Mouse (Mus musculus) heart, embryonic 11.5 days (tissue): ENCODE measurements at regions not wholly inside any gene's neighbourhood (a gene's known extent, or its start where the extent isn't known, plus 50 kb on each side); places are given as distances from the start of the nearest gene placed in this dataset.

Experiments
- ATAC-seq: fragments of 200-750 bp; cut with Nextera tagmentation; replicated peaks from 2 replicates; pipeline ENCODE4 v1.8.0; 2017; ENCODE audit warnings: moderate library complexity; ENCODE audit not compliant: insufficient number of reproducible peaks, low FRiP score, low TSS enrichment
- H3K27ac ChIP-seq: fragments of 300-500 bp; sonication (generic); 2 replicates; pipeline ENCODE4 v1.5.1; 2014; ENCODE audit warnings: mild to moderate bottlenecking, low read depth, low read length
- H3K27me3 ChIP-seq: fragments of 300-500 bp; sonication (generic); 2 replicates; pipeline ENCODE4 v1.6.1; 2014; ENCODE audit warnings: mild to moderate bottlenecking, low read length, mixed read lengths; ENCODE audit not compliant: control insufficient read depth, insufficient read depth
- H3K36me3 ChIP-seq: fragments of 300-500 bp; sonication (generic); 2 replicates; pipeline ENCODE4 v1.6.1; 2014; ENCODE audit warnings: mild to moderate bottlenecking, low read length, moderate library complexity, mixed read lengths; ENCODE audit not compliant: control insufficient read depth, insufficient read depth
- H3K4me1 ChIP-seq: fragments of 300-500 bp; sonication (generic); 2 replicates; pipeline ENCODE4 v1.6.1; 2014; ENCODE audit warnings: low read length; ENCODE audit not compliant: control insufficient read depth, insufficient read depth
- H3K4me2 ChIP-seq: fragments of 300-500 bp; sonication (generic); 2 replicates; pipeline ENCODE4 v1.6.1; 2014; ENCODE audit warnings: mild to moderate bottlenecking, moderate library complexity
- H3K4me3 ChIP-seq: fragments of 300-500 bp; sonication (generic); 2 replicates; pipeline ENCODE4 v1.5.1; 2014; ENCODE audit warnings: low read depth, low read length
- H3K9ac ChIP-seq: fragments of 300-500 bp; sonication (generic); 2 replicates; pipeline ENCODE4 v1.6.1; 2014; ENCODE audit warnings: mild to moderate bottlenecking, low read depth, low read length, moderate library complexity
- H3K9me3 ChIP-seq: fragments of 300-500 bp; sonication (generic); replicated peaks from 2 replicates; pipeline ENCODE4 v1.6.1; 2016; ENCODE audit warnings: low read length; ENCODE audit not compliant: control insufficient read depth
- WGBS: fragments of 180-500 bp; shearing (Covaris S2); extraction: QIAGEN DNeasy Blood & Tissue Kit; methylation state at CpG from one replicate; pipeline ENCODE4 v1.1.7; 2014; ENCODE audit not compliant: insufficient replicate concordance; 5-methylcytosine and 5-hydroxymethylcytosine counted together

DNA sequence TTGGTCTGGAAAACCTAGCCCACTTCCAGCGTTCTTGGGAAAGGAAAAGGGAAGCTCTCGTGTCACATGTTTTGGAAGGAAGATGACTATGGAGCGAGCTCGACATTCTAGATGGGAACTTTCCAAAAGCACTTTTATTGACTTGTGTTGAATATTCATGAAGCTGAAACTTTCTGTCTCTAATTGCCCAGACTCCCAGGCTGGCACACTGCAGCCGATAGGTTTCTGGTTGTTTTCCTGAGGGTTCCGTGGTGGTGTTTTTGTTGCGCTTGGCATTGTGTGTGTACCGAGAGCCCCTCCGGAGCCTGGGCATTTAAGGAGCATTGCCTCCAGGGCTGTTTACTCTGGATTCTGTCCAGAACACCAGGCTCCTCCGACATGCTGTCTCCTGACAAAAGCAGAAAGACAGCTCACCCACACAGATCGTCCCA, 168.6 kb upstream of the Ankrd55 start:
- Histone ChIP-seq H3K36me3 (no peaks in the 10 kb centered on the region), H3K9me3 (no peaks in the 10 kb centered on the region), H3K9ac (no peak overlapping the region), H3K4me1 (peaks cover 13% of the 10 kb centered on the region), H3K27ac (no peak overlapping the region; the same call in 1 of the 2 replicates), H3K4me3 (no peak overlapping the region), H3K4me2 (peak overlapping the region; percentile 18; the same call in 1 of the 2 replicates), H3K27me3 (no peaks in the 10 kb centered on the region)
- WGBS = 45% methylated on average over 11 of the region's 11 CpGs
- ATAC-seq = no peak

DNA sequence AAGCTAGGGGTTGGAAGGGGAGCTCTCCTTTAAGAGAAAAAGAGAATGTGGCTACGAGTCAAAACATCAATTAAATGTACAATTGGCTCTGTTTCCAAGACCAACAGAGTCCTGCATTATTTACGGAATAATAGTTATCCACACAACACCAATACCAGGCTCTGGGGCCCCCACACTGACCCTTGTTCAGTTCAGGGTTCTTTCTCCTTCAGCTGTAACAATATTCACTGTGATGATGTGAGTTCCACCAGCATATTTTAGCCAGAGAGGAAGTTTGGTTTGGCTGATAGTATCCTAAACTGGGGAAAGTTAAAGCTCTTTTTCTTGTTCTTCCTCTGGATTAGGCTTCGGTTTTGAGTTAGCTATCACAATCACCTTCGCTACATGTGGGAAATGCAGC, 167.9 kb upstream of the Ankrd55 start:
- no peaks in the 10 kb centered on the region for H3K27me3 ChIP-seq
- peaks cover 13% of the 10 kb centered on the region for H3K4me1 ChIP-seq
- H3K4me2 ChIP-seq = no peak overlapping the region
- H3K4me3 ChIP-seq = no peak overlapping the region
- H3K27ac ChIP-seq = 0 out of 2 replicates have a peak overlapping the region, but pooled peaks have one; percentile 7
- no peaks in the 10 kb centered on the region for H3K9me3 ChIP-seq
- WGBS = 71% methylated on average over 4 of the region's 4 CpGs
- no peak overlapping the region for H3K9ac ChIP-seq
- H3K36me3 ChIP-seq = no peaks in the 10 kb centered on the region
- ATAC-seq = no peak

GRCm38 (mm10) chr13:112121110-112121509, 167.1 kb upstream of the Ankrd55 start:
- ATAC-seq = no peak
- no peak overlapping the region for H3K9ac ChIP-seq
- no peaks in the 10 kb centered on the region for H3K27me3 ChIP-seq
- no peaks in the 10 kb centered on the region for H3K9me3 ChIP-seq
- H3K4me3 ChIP-seq = no peak overlapping the region
- 74% methylated on average over 9 of the region's 9 CpGs for WGBS
- H3K27ac ChIP-seq = 0 out of 2 replicates have a peak overlapping the region, but pooled peaks have one; percentile 7
- H3K36me3 ChIP-seq = no peaks in the 10 kb centered on the region
- no peak overlapping the region for H3K4me2 ChIP-seq
- H3K4me1 ChIP-seq = peaks cover 13% of the 10 kb centered on the region

DNA sequence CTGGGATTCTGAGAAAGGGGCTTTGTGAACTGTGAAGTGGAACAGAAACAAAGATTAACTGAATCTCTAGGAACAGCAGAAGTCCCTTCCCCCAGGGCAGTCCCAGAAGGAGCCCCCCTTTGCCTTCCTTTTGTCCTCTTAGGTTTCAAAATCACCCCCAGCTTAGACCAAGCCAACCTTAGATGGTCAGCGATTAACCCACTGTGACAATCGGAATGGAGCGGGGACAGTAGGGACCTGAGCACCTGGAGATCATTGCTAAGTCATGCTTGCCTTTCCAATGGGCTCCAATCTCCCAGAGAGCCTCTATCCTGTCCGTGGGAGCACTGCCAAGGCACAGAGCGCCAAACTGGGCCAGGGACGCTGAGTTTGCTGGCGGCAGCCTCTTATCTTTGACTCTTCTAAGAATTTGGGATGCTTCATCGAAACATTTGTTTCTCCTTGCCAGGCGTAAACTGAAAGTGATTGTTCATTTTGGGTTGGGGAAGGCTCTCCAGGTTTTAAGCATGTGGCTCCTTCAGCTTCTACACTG, 165.3 kb upstream of the Ankrd55 start:
- Histone ChIP-seq H3K4me1 (peaks cover 13% of the 10 kb centered on the region), H3K27ac (no peak overlapping the region), H3K36me3 (no peaks in the 10 kb centered on the region), H3K9me3 (no peaks in the 10 kb centered on the region), H3K9ac (no peak overlapping the region), H3K27me3 (no peaks in the 10 kb centered on the region), H3K4me3 (no peak overlapping the region), H3K4me2 (no peak overlapping the region)
- ATAC-seq = no peak
- WGBS = 75% methylated on average over 9 of the region's 9 CpGs

- 79% methylated on average over 14 of the region's 14 CpGs for WGBS
- Histone ChIP-seq H3K9me3 (no peaks in the 10 kb centered on the region), H3K4me3 (no peak overlapping the region), H3K27ac (no peak overlapping the region), H3K27me3 (no peaks in the 10 kb centered on the region), H3K36me3 (no peaks in the 10 kb centered on the region), H3K4me2 (no peak overlapping the region), H3K9ac (no peak overlapping the region), H3K4me1 (peaks cover 5% of the 10 kb centered on the region; the same call in 1 of the 2 replicates)
- no peak for ATAC-seq
Observed at GRCm38 (mm10) chr13:112125769-112126469, 162.3 kb upstream of the Ankrd55 start.

DNA sequence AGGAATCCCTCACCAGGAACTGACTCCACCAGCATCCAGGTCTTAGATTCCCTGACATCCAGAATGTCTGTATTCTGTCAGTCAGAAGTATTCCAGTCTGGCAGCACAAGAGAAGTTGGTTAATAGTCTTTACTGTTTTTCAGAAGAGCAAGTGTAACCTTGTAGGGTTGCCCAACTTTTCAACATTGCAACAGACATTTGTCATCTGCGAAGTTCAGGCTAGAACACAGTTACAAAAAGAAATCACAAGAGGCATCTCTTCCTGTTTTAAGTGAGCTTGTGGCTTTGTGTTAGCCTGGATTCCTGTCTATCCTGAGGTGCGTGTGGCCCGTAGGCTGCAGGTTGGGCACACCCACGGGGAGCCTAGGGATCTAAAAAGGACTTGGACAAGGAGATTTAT, 158.0 kb upstream of the Ankrd55 start:
- WGBS = 76% methylated on average over 4 of the region's 4 CpGs
- H3K4me1 ChIP-seq = no peaks in the 10 kb centered on the region
- H3K4me3 ChIP-seq = no peak overlapping the region
- H3K4me2 ChIP-seq = no peak overlapping the region
- H3K27me3 ChIP-seq = no peaks in the 10 kb centered on the region
- ATAC-seq = no peak
- no peak overlapping the region for H3K27ac ChIP-seq
- H3K9me3 ChIP-seq = no peaks in the 10 kb centered on the region
- H3K36me3 ChIP-seq = no peaks in the 10 kb centered on the region
- no peak overlapping the region for H3K9ac ChIP-seq

- Histone ChIP-seq H3K27me3 (no peaks in the 10 kb centered on the region), H3K36me3 (no peaks in the 10 kb centered on the region), H3K4me2 (no peak overlapping the region), H3K9me3 (no peaks in the 10 kb centered on the region), H3K27ac (no peak overlapping the region), H3K9ac (no peak overlapping the region), H3K4me1 (no peaks in the 10 kb centered on the region), H3K4me3 (no peak overlapping the region)
- ATAC-seq = no peak
- 84% methylated on average over 2 of the region's 2 CpGs for WGBS
Observed at GRCm38 (mm10) chr13:112130774-112131173, 157.5 kb upstream of the Ankrd55 start.

GRCm38 (mm10) chr13:112131191-112131590, 157.1 kb upstream of the Ankrd55 start:
- 67% methylated on average over 12 of the region's 12 CpGs for WGBS
- no peaks in the 10 kb centered on the region for H3K4me1 ChIP-seq
- no peaks in the 10 kb centered on the region for H3K36me3 ChIP-seq
- no peak for ATAC-seq
- no peaks in the 10 kb centered on the region for H3K27me3 ChIP-seq
- H3K4me2 ChIP-seq = no peak overlapping the region
- no peak overlapping the region for H3K27ac ChIP-seq
- H3K4me3 ChIP-seq = no peak overlapping the region
- no peak overlapping the region for H3K9ac ChIP-seq
- no peaks in the 10 kb centered on the region for H3K9me3 ChIP-seq

- no peaks in the 10 kb centered on the region for H3K4me1 ChIP-seq
- no peak overlapping the region for H3K27ac ChIP-seq
- H3K9ac ChIP-seq = no peak overlapping the region
- H3K36me3 ChIP-seq = no peaks in the 10 kb centered on the region
- no peaks in the 10 kb centered on the region for H3K9me3 ChIP-seq
- H3K27me3 ChIP-seq = no peaks in the 10 kb centered on the region
- 80% methylated on average over 2 of the region's 2 CpGs for WGBS
- H3K4me3 ChIP-seq = no peak overlapping the region
- H3K4me2 ChIP-seq = no peak overlapping the region
- no peak for ATAC-seq
Observed at GRCm38 (mm10) chr13:112133736-112134135, 154.5 kb upstream of the Ankrd55 start.
